Mouse (Mus musculus) kidney, embryonic 14.5 days (tissue): ENCODE results near the gene Elac2. TPM values are rescaled to one million over a fixed set of nuclear protein-coding genes. Genes with fewer than 3 reads are reported as not detected.

ENCODE experiments used
- ATAC-seq: fragments of 200-750 bp; cut with Nextera tagmentation; 2 replicates; pipeline ENCODE4 v1.8.0; 2017; ENCODE audit warnings: moderate number of reproducible peaks, mild to moderate bottlenecking, moderate TSS enrichment, moderate library complexity; ENCODE audit not compliant: low FRiP score, low TSS enrichment
- H3K27ac ChIP-seq: fragments of 300-500 bp; sonication (generic); 2 replicates; pipeline ENCODE4 v1.5.1; 2014; ENCODE audit warnings: low read depth, mild to moderate bottlenecking, low read length, moderate library complexity, mixed read lengths
- H3K27me3 ChIP-seq: fragments of 300-500 bp; sonication (generic); 2 replicates; pipeline ENCODE4 v1.6.1; 2014; ENCODE audit warnings: mild to moderate bottlenecking, low read length; ENCODE audit not compliant: control insufficient read depth, insufficient read depth
- H3K36me3 ChIP-seq: fragments of 300-500 bp; sonication (generic); 2 replicates; pipeline ENCODE4 v1.6.1; 2014; ENCODE audit warnings: low read length, mixed read lengths; ENCODE audit not compliant: control insufficient read depth, insufficient read depth
- H3K4me1 ChIP-seq: fragments of 300-500 bp; sonication (generic); 2 replicates; pipeline ENCODE4 v1.6.1; 2014; ENCODE audit warnings: low read length, mixed read lengths; ENCODE audit not compliant: control insufficient read depth, insufficient read depth
- H3K4me2 ChIP-seq: fragments of 300-500 bp; sonication (generic); replicated peaks from 2 replicates; pipeline ENCODE4 v1.6.1; 2014; ENCODE audit warnings: low read depth, mild to moderate bottlenecking, low read length
- H3K4me3 ChIP-seq: fragments of 300-500 bp; sonication (generic); 2 replicates; pipeline ENCODE4 v1.5.1; 2014; ENCODE audit warnings: mild to moderate bottlenecking, low read length
- H3K9ac ChIP-seq: fragments of 300-500 bp; sonication (generic); 2 replicates; pipeline ENCODE4 v1.6.1; 2014; ENCODE audit warnings: low read depth, mild to moderate bottlenecking, low read length, moderate library complexity
- H3K9me3 ChIP-seq: fragments of 300-500 bp; sonication (generic); 2 replicates; pipeline ENCODE4 v1.6.1; 2016; ENCODE audit warnings: low read length; ENCODE audit not compliant: control insufficient read depth
- WGBS: fragments of 180-500 bp; shearing (Covaris S2); extraction: QIAGEN DNeasy Blood & Tissue Kit; methylation state at CpG from one replicate; pipeline ENCODE4 v1.1.7; 2014; 5-methylcytosine and 5-hydroxymethylcytosine counted together
- polyA plus RNA-seq: library from polyadenylated mRNA; unstranded; fragments of >200 nt; fragmentation: Nextera tagmentation; extraction: Ambion mirVana; gene quantifications from 2 replicates; pipeline ENCODE4 v1.2.1, GENCODE M21; 2014

Gene Elac2
- polyA plus RNA-seq = 19.6 and 38.4 TPM in 2 replicates

- ATAC-seq = peak; percentile 100
- H3K36me3 ChIP-seq = peaks cover 27% of the 10 kb centered on the region
- whole genome bisulfite sequencing = under 1% methylated on average over 63 of the region's 65 CpGs
- peak within 1 kb of the TSS; percentile 83 for H3K4me2 ChIP-seq
- peak within 1 kb of the TSS; percentile 88 for H3K4me3 ChIP-seq
- peak within 1 kb of the TSS; percentile 76 for H3K9ac ChIP-seq
- H3K27me3 ChIP-seq = no peaks in the 10 kb centered on the region
- peaks cover 8% of the 10 kb centered on the region for H3K4me1 ChIP-seq
- H3K9me3 ChIP-seq = no peaks in the 10 kb centered on the region
- H3K27ac ChIP-seq = no peak within 1 kb of the TSS
Observed at GRCm38 (mm10) chr11:64978720-64979488, at the start of gene Elac2. Gene Elac2 (plus strand): TSS chr11:64979038.

DNA sequence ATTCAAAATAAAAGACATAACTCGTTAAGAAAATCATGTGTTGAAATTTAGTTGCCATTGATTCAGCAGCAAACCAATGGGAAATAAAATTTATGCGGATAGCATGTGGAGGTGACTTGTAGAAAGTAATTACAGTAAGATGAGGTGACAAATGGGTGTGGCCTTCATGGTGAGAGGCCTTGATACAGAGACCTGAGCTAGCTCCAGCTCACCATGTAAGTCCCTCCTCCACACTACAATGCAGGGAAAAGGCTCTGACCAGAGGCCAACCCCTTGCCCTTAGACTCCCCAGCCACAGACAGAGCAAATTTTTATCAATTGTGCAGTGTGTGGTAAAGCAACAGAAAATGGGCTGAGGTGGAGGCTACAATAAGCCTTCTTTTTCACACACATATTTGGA is 49.7 kb upstream of the Elac2 start:
- 92% methylated on average over 2 of the region's 2 CpGs for WGBS

DNA sequence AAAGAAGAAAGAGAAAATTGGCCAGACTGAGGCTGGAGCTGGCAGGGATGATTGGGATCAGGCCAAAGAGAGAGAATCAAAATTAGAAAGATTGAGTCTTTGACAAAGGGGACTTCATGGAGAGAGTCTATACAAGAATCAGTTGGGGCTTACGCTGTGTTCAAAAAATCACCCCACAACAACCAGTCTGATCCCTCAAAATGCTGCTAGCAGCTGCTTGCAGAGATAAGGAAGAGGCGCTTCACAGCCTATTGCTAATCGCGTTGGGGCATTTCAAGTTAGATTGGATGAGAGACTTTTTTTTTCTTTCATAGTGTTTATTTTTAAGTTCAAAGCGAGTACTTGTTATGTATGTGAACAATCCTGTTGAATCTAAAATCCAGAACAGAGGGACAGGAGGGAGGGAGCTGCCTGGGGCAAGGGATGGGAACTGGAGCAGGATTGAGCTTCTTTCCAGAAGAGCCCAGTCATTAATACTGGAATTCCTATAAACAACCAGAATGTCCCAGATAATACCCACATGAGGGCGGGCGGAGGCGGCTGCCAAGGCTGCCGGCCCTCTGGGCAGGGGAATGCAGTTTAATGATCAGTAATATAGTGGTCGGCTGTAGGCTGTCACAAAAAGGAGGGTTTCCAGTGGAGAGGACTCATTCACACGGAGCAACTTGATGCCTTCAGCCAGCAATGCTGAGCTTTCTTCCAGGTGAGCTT is 47.6 kb upstream of the Elac2 start:
- Histone ChIP-seq H3K4me2 (no peak overlapping the region), H3K27me3 (no peaks in the 10 kb centered on the region), H3K36me3 (no peaks in the 10 kb centered on the region), H3K9me3 (no peaks in the 10 kb centered on the region), H3K9ac (no peak overlapping the region), H3K4me3 (no peak overlapping the region), H3K4me1 (no peaks in the 10 kb centered on the region), H3K27ac (no peak overlapping the region)
- no peak for ATAC-seq
- 57% methylated on average over 11 of the region's 11 CpGs for WGBS

More for the DNA sequence above, 49.7 kb upstream of the Elac2 start:
- Histone ChIP-seq H3K36me3 (no peaks in the 10 kb centered on the region), H3K27me3 (no peaks in the 10 kb centered on the region), H3K27ac (no peak overlapping the region), H3K9ac (no peak overlapping the region), H3K4me3 (no peak overlapping the region), H3K9me3 (no peaks in the 10 kb centered on the region), H3K4me1 (no peaks in the 10 kb centered on the region), H3K4me2 (no peak overlapping the region)
- no peak for ATAC-seq

DNA sequence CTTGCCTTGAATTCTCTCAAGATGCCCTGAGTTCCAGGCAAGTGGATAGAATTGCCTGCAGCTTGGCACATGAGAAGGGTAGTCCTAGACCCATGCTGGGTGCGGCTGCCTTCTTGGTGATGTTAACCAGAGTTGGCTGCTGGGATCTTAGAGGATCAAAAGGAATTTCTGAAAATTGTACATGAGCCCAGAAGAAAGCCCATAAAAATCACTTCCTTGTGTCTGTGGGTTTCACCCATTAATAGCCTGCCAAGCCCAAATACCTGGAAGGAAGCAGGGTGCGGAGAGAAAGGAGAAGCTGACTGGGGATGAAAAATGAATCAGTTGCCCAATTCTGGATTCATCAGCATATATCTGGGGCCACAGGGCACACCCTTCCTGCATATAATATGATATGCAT is 41.6 kb upstream of the Elac2 start:
- no peaks in the 10 kb centered on the region for H3K36me3 ChIP-seq
- H3K4me2 ChIP-seq = no peak overlapping the region
- H3K27ac ChIP-seq = no peak overlapping the region
- no peaks in the 10 kb centered on the region for H3K27me3 ChIP-seq
- ATAC-seq = no peak
- no peak overlapping the region for H3K9ac ChIP-seq
- no peaks in the 10 kb centered on the region for H3K4me1 ChIP-seq
- 80% methylated on average over 2 of the region's 2 CpGs for WGBS
- no peaks in the 10 kb centered on the region for H3K9me3 ChIP-seq
- no peak overlapping the region for H3K4me3 ChIP-seq

GRCm38 (mm10) chr11:64941193-64941592 is 37.6 kb upstream of the Elac2 start:
- no peaks in the 10 kb centered on the region for H3K27me3 ChIP-seq
- no peaks in the 10 kb centered on the region for H3K9me3 ChIP-seq
- H3K9ac ChIP-seq = no peak overlapping the region
- no peak overlapping the region for H3K4me3 ChIP-seq
- H3K36me3 ChIP-seq = no peaks in the 10 kb centered on the region
- H3K27ac ChIP-seq = no peak overlapping the region
- no peaks in the 10 kb centered on the region for H3K4me1 ChIP-seq
- no peak overlapping the region for H3K4me2 ChIP-seq
- no peak for ATAC-seq
- WGBS = 100% methylated on average over 2 of the region's 2 CpGs

- Histone ChIP-seq H3K36me3 (no peaks in the 10 kb centered on the region), H3K9ac (no peak overlapping the region), H3K4me1 (no peaks in the 10 kb centered on the region), H3K27me3 (peaks cover 3% of the 10 kb centered on the region; the same call in 1 of the 2 replicates), H3K27ac (no peak overlapping the region), H3K4me3 (no peak overlapping the region), H3K4me2 (no peak overlapping the region), H3K9me3 (no peaks in the 10 kb centered on the region)
- 80% methylated on average over 3 of the region's 3 CpGs for WGBS
- no peak for ATAC-seq
Observed at GRCm38 (mm10) chr11:64949782-64950181, 29.1 kb upstream of the Elac2 start.

DNA sequence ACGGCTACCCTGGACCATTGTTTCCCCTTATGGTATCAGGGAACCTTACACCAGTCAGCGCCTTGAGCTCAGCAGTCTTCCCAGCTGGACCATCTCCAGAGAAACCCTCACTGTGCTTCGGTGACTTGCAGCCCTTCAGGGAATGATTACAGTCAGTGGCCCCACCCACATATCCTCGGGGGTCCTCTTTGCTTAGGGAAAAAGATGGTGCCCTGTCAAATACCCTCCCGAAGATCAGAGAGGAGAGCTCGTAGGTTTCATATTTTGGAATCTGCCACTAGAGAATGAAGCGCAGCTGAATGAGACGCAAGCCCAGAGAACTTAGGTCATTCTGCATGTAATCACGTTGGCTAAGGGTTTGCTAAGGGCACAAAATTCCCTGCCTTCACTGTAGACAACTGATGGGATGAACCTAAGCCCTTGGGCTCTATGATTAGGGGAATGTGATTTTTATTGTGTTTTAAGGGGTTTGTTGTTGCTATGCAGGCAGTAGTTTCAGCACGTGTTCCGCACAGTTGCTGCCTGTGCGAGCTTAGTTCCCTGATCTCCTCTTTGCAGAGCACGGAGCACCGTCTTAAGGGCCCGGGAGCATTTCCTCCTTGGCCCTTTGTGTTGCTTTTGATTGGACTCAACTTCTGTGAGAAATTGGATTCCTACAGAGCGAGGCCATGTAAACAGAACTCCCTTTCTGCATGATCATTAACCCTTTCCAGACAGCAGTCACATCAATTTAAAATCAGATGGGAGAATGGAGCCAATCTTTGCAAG is 21.7 kb upstream of the Elac2 start:
- no peak overlapping the region; the same call in 1 of the 2 replicates for H3K9ac ChIP-seq
- peak overlapping the region; percentile 40 for H3K4me2 ChIP-seq
- H3K27ac ChIP-seq = peak overlapping the region; percentile 51; the same call in 1 of the 2 replicates
- H3K4me3 ChIP-seq = peak overlapping the region; percentile 3; the same call in 1 of the 2 replicates
- H3K27me3 ChIP-seq = peaks cover 3% of the 10 kb centered on the region; the same call in 1 of the 2 replicates
- peaks cover 21% of the 10 kb centered on the region; the same call in 1 of the 2 replicates for H3K4me1 ChIP-seq
- peak; percentile 90 for ATAC-seq
- no peaks in the 10 kb centered on the region for H3K9me3 ChIP-seq
- H3K36me3 ChIP-seq = no peaks in the 10 kb centered on the region
- WGBS = 2% methylated on average over 16 of the region's 16 CpGs

DNA sequence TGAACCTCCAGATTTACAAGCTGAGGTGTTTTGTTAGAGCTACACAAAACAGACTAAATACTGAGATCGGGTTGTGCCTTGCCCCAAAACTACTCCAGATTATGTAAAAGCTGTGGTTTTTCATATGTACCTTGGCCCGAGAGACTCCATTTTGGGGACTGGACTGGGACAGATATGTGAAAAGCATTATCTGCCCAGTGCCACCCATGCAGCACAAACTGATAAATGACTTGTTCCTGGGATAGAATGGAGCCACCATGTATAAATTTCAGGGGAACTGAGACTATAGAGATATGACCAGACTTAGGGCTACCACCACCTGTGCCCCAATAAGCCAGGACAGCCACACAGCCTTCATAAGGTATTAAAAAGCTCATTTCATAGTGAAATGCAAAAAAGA is 16.2 kb upstream of the Elac2 start:
- ATAC-seq = no peak
- 95% methylated on average over 2 of the region's 2 CpGs for WGBS

More for the DNA sequence above, 16.2 kb upstream of the Elac2 start:
- H3K4me1 ChIP-seq = peaks cover 7% of the 10 kb centered on the region; the same call in 1 of the 2 replicates
- no peaks in the 10 kb centered on the region for H3K36me3 ChIP-seq
- no peak overlapping the region for H3K4me2 ChIP-seq
- H3K9ac ChIP-seq = no peak overlapping the region
- H3K27me3 ChIP-seq = no peaks in the 10 kb centered on the region
- no peak overlapping the region for H3K4me3 ChIP-seq
- H3K27ac ChIP-seq = no peak overlapping the region
- no peaks in the 10 kb centered on the region for H3K9me3 ChIP-seq
